Comparison of ENCODE assay signal across 20 mouse cellular contexts in genomic region chr8:10548003-10548584, GRCm38 (mm10).
DNase-seq lines count a peak whose midpoint lies in the region; ATAC-seq and TF ChIP-seq lines count a peak whose summit lies in the region.
"Had no signal": no experiment of that assay in that cellular context is flagged by ENCODE, and none has a peak within 500 bp of the region (broad histone marks: within the 10 kb centered on the region; RNA-seq: fewer than 3 reads in every experiment).

No protein-coding gene starts in this region.

- peak; percentile 34 to 58 for DNase-seq in left cerebral cortex, adult 18-20 months (ENCODE audit: low spot score in 2 of 2)
- DNase-seq in left cerebral cortex, postnatal 10 days (ENCODE audit: extremely low spot score in 1 of 2, low spot score in 2 of 2), result no peak
- DNase-seq in midbrain, embryonic 10.5 days (ENCODE audit: low spot score), result no peak
- peak; percentile 19 to 36 for DNase-seq in right cerebral cortex, postnatal 36 days (ENCODE audit: low spot score in 2 of 2)
- DNase-seq in right cerebral cortex, postnatal 10 days (ENCODE audit: low spot score in 2 of 2), result no peak
- DNase-seq: adrenal gland, adult 2 months; adrenal gland, postnatal 36 days; cerebellum, adult 11 months; cerebellum, adult 8-10 months; cerebellum, postnatal 14 days; gastrocnemius, postnatal 14 days; heart, adult 2 months; heart, postnatal 14 days had no signal

- WGBS in midbrain, embryonic 10.5 days, result 72% methylated on average over 9 of the region's 9 CpGs
- 47% methylated on average over 9 of the region's 9 CpGs for WGBS in midbrain, embryonic 16.5 days
- WGBS in intestine, postnatal 0 days, result 69% methylated on average over 9 of the region's 9 CpGs

- H3K27ac ChIP-seq in midbrain, embryonic 10.5 days (replicated peaks), result 0 out of 2 replicates have a peak overlapping the region, but pooled peaks have one; percentile 6
- H3K27ac ChIP-seq in midbrain, embryonic 16.5 days (ENCODE audit: low read length), result no peak overlapping the region
- H3K27ac ChIP-seq in intestine, postnatal 0 days (ENCODE audit: low read depth, low read length), result no peak overlapping the region
- H3K27ac ChIP-seq: embryonic facial prominence, embryonic 12.5 days; forebrain, embryonic 15.5 days; heart, adult 2 months; heart, embryonic 15.5 days; hindbrain, embryonic 13.5 days had no signal

- peaks cover 11% of the 10 kb centered on the region for H3K9me3 ChIP-seq in midbrain, embryonic 10.5 days (replicated peaks)
- no peaks in the 10 kb centered on the region for H3K9me3 ChIP-seq in midbrain, embryonic 16.5 days (replicated peaks; ENCODE audit: control insufficient read depth, low read length, poor library complexity, severe bottlenecking)
- no peaks in the 10 kb centered on the region for H3K9me3 ChIP-seq in intestine, postnatal 0 days (ENCODE audit: control insufficient read depth)
- H3K9me3 ChIP-seq: embryonic facial prominence, embryonic 12.5 days; forebrain, embryonic 15.5 days; heart, embryonic 15.5 days had no signal

- no peak overlapping the region for H3K4me2 ChIP-seq in midbrain, embryonic 16.5 days (ENCODE audit: low read length)
- H3K4me2 ChIP-seq in intestine, postnatal 0 days (replicated peaks; ENCODE audit: low read depth), result no peak overlapping the region
- H3K4me2 ChIP-seq: embryonic facial prominence, embryonic 12.5 days; forebrain, embryonic 15.5 days; heart, embryonic 11.5 days; heart, embryonic 15.5 days; hindbrain, embryonic 13.5 days had no signal

- H3K9ac ChIP-seq in midbrain, embryonic 16.5 days (ENCODE audit: low read depth, low read length), result no peak overlapping the region
- no peak overlapping the region for H3K9ac ChIP-seq in intestine, postnatal 0 days (ENCODE audit: low read depth, low read length)
- H3K9ac ChIP-seq: embryonic facial prominence, embryonic 12.5 days; forebrain, embryonic 15.5 days; heart, embryonic 15.5 days; hindbrain, embryonic 13.5 days had no signal

- intact Hi-C loops in left cerebral cortex, postnatal 10 days (cut with DNase I), result no loop called here

- no peak overlapping the region for H3K4me3 ChIP-seq in midbrain, embryonic 10.5 days
- H3K4me3 ChIP-seq in midbrain, embryonic 16.5 days (ENCODE audit: low read depth, low read length), result no peak overlapping the region
- H3K4me3 ChIP-seq in intestine, postnatal 0 days (ENCODE audit: low read depth, low read length), result no peak overlapping the region
- H3K4me3 ChIP-seq: embryonic facial prominence, embryonic 12.5 days; forebrain, embryonic 15.5 days; heart, adult 2 months; heart, embryonic 15.5 days; hindbrain, embryonic 13.5 days had no signal

- TF ChIP-seq CTCF in intestine, postnatal 0 days (IDR thresholded peaks at IDR 0.05; ENCODE audit: low read depth), result no peak

- H3K4me1 ChIP-seq in midbrain, embryonic 10.5 days, result peaks cover 3% of the 10 kb centered on the region
- no peaks in the 10 kb centered on the region for H3K4me1 ChIP-seq in midbrain, embryonic 16.5 days (ENCODE audit: control insufficient read depth, insufficient read depth, low read length)
- no peaks in the 10 kb centered on the region for H3K4me1 ChIP-seq in intestine, postnatal 0 days (replicated peaks; ENCODE audit: control insufficient read depth, insufficient read depth, low read length)
- H3K4me1 ChIP-seq: embryonic facial prominence, embryonic 12.5 days; forebrain, embryonic 15.5 days; heart, embryonic 15.5 days; hindbrain, embryonic 13.5 days had no signal

- no peaks in the 10 kb centered on the region for H3K27me3 ChIP-seq in midbrain, embryonic 10.5 days (ENCODE audit: low read depth, poor library complexity, severe bottlenecking)
- no peaks in the 10 kb centered on the region for H3K27me3 ChIP-seq in midbrain, embryonic 16.5 days (ENCODE audit: control insufficient read depth, insufficient read depth, low read depth, low read length)
- no peaks in the 10 kb centered on the region for H3K27me3 ChIP-seq in intestine, postnatal 0 days (replicated peaks; ENCODE audit: control insufficient read depth, insufficient read depth, low read length)
- H3K27me3 ChIP-seq: embryonic facial prominence, embryonic 12.5 days; forebrain, embryonic 15.5 days; heart, embryonic 15.5 days; hindbrain, embryonic 13.5 days had no signal

- peaks cover 3% of the 10 kb centered on the region; the same call in 1 of the 2 replicates for H3K36me3 ChIP-seq in midbrain, embryonic 10.5 days
- H3K36me3 ChIP-seq in midbrain, embryonic 16.5 days (ENCODE audit: control insufficient read depth, insufficient read depth, low read length), result peaks cover 2% of the 10 kb centered on the region; the same call in 1 of the 2 replicates
- no peaks in the 10 kb centered on the region for H3K36me3 ChIP-seq in intestine, postnatal 0 days (ENCODE audit: control insufficient read depth, insufficient read depth)
- H3K36me3 ChIP-seq: embryonic facial prominence, embryonic 12.5 days; forebrain, embryonic 15.5 days; heart, embryonic 15.5 days; hindbrain, embryonic 13.5 days had no signal

- no peak for ATAC-seq in midbrain, embryonic 16.5 days
- no peak for ATAC-seq in intestine, postnatal 0 days
- ATAC-seq: forebrain, embryonic 15.5 days had no signal

Comparison
In these comparisons a context has a peak if more than half of its experiments do, and no peak if none do; other contexts are left out.
1. DNase-seq: peak in left cerebral cortex, adult 18-20 months (2 of 2) and right cerebral cortex, postnatal 36 days (2 of 2); none in left cerebral cortex, postnatal 10 days (0 of 2), midbrain, embryonic 10.5 days (single experiment) and right cerebral cortex, postnatal 10 days (0 of 2).